Mouse (Mus musculus) liver, embryonic 14.5 days (tissue): Measurements from ENCODE around the gene Sox6. TPM values are rescaled to one million over a fixed set of nuclear protein-coding genes. Genes with fewer than 3 reads are reported as not detected.

ENCODE experiments used
- ATAC-seq: fragments of 200-750 bp; cut with Nextera tagmentation; 2 replicates; pipeline ENCODE4 v1.8.0; 2017; ENCODE audit warnings: moderate number of reproducible peaks, mild to moderate bottlenecking, moderate library complexity; ENCODE audit not compliant: insufficient read depth
- DNase-seq, 3 experiments: peaks; one replicate each; pipeline ENCODE4 v3.0.0-alpha.2; 2012 to 2013; ENCODE audit warnings: low read depth in 3 of 3, low spot score in 3 of 3
- H3K27ac ChIP-seq: fragments of 300-500 bp; sonication (generic); 2 replicates; pipeline ENCODE4 v1.5.1; 2014; ENCODE audit warnings: moderate library complexity, mild to moderate bottlenecking, control low read depth, inconsistent platforms
- H3K27me3 ChIP-seq: fragments of 300-500 bp; sonication (generic); 2 replicates; pipeline ENCODE4 v1.6.1; 2014; ENCODE audit warnings: mild to moderate bottlenecking, low read length, moderate library complexity; ENCODE audit not compliant: control insufficient read depth, insufficient read depth
- H3K36me3 ChIP-seq: fragments of 300-500 bp; sonication (generic); replicated peaks from 2 replicates; pipeline ENCODE4 v1.6.1; 2014; ENCODE audit warnings: low read depth; ENCODE audit not compliant: control insufficient read depth, insufficient read depth
- H3K4me1 ChIP-seq, 2 experiments: fragments of 200-500 bp in 1 of 2; fragments of 300-500 bp in 1 of 2; sonication (generic) in 1 of 2; replicated peaks; 2 replicates each; pipeline ENCODE4 v1.6.1; 2012 to 2014; ENCODE audit warnings: antibody characterized with exemption in 1 of 2, inconsistent platforms in 1 of 2, low read length in 1 of 2; ENCODE audit not compliant: control insufficient read depth in 2 of 2, insufficient read depth in 2 of 2
- H3K4me2 ChIP-seq: fragments of 300-500 bp; sonication (generic); 2 replicates; pipeline ENCODE4 v1.6.1; 2014; ENCODE audit warnings: low read depth, mild to moderate bottlenecking, control low read depth, moderate library complexity
- H3K4me3 ChIP-seq, 2 experiments: fragments of 200-500 bp in 1 of 2; fragments of 300-500 bp in 1 of 2; sonication (generic) in 1 of 2; 2 replicates each; pipeline ENCODE4 v1.5.1; 2012 to 2014; ENCODE audit warnings: low read depth in 2 of 2, low read length in 2 of 2, mild to moderate bottlenecking in 2 of 2, control low read depth in 1 of 2, inconsistent platforms in 1 of 2, moderate library complexity in 1 of 2; ENCODE audit not compliant: insufficient read depth in 1 of 2
- H3K9ac ChIP-seq: fragments of 300-500 bp; sonication (generic); replicated peaks from 2 replicates; pipeline ENCODE4 v1.6.1; 2014; ENCODE audit warnings: mild to moderate bottlenecking, control low read depth, moderate library complexity
- H3K9me3 ChIP-seq: fragments of 300-500 bp; sonication (generic); 2 replicates; pipeline ENCODE4 v1.6.1; 2016; ENCODE audit warnings: low read length, mixed read lengths; ENCODE audit not compliant: control insufficient read depth
- CTCF ChIP-seq: IDR thresholded peaks from 2 replicates; pipeline ENCODE4 v1.5.1; 2016; ENCODE audit warnings: antibody characterized with exemption, low read depth, control low read depth
- EP300 ChIP-seq: IDR thresholded peaks from 2 replicates; pipeline ENCODE4 v1.6.1; 2016; ENCODE audit warnings: antibody characterized with exemption, low read depth
- WGBS: fragments of 180-500 bp; shearing (Covaris S2); extraction: QIAGEN DNeasy Blood & Tissue Kit; methylation state at CpG from one replicate; pipeline ENCODE4 v1.1.7; 2014; ENCODE audit not compliant: insufficient replicate concordance; 5-methylcytosine and 5-hydroxymethylcytosine counted together
- polyA plus RNA-seq, 2 experiments: library from polyadenylated mRNA; depleted of rRNA in 1 of 2; stranded (reverse) in 1 of 2; unstranded in 1 of 2; fragments of >200 nt; fragmentation: Nextera tagmentation in 1 of 2; extraction: Ambion mirVana in 1 of 2; gene quantifications; 2 replicates each; pipeline versions ENCODE4 v1.2.1 to v1.2.3; 2012 to 2014

Sox6 gene
- polyA plus RNA-seq, 2 experiments = 15.9 to 64.0 TPM

DNA sequence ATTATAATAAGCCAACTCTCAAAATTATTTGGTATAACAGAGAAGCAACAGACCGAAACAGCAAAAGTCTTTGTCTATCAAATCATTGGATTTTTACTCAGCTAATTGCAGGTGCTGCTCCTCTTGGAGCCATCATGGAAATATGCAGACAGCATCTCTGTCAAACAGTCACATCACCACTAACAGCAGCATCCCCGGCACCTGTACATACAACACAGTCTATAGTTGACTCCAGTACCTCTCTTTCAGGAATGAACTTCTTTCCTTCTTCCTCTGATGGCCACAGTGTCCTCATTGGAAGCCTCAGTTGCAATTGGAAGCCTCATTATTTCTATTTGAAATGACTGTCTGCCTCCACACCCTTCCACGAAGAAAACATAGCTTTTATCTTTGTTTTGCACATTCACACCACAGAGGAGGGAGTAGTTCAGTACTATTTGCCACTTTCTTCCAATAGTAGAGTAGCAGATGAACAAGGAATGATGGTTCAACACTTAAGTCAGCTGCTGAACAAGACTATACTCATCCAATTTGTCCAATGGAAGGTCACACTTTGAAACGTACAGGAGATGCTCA is 192.7 kb downstream of the Sox6 start:
- H3K9me3 ChIP-seq = no peaks in the 10 kb centered on the region
- peaks cover 6% of the 10 kb centered on the region for H3K36me3 ChIP-seq
- DNase-seq (peak; percentile 73 to 84 (median 82)), ATAC-seq (peak; percentile 78)
- H3K4me3 ChIP-seq = peak overlapping the region; percentile 66 to 100
- H3K4me1 ChIP-seq = peaks cover 23 to 33% of the 10 kb centered on the region in 2 experiments
- H3K27ac ChIP-seq = peak overlapping the region; percentile 98
- H3K9ac ChIP-seq = peak overlapping the region; percentile 86
- WGBS = 27% methylated on average over 4 of the region's 4 CpGs
- no peaks in the 10 kb centered on the region for H3K27me3 ChIP-seq
- TF ChIP-seq EP300 = peak; percentile 89
- TF ChIP-seq CTCF = no peak
- peak overlapping the region; percentile 62 for H3K4me2 ChIP-seq

DNA sequence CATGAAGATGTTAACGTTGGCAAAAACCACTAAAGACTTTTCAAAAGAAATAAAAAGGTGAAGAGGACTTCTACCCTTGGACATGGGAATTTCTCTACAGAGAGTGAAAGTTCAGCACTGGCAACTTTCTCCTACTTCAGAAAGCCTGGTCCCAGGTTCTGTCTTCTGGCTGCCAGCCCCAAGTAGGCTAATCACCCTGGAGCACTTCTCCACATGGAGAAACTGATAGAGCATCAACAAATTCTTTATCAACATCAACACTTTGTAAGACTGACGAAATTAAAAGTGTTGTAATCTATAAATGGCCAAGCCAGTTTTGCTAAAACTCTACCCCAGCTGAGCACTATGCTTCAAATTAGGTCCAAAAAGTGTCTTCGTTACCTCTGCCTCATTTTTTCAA is 193.7 kb downstream of the Sox6 start:
- DNase-seq = peak; percentile 73 to 81 (median 76)
- Histone ChIP-seq H3K4me1 (peaks cover 29 to 41% of the 10 kb centered on the region in 2 experiments), H3K9me3 (no peaks in the 10 kb centered on the region), H3K36me3 (peaks cover 6% of the 10 kb centered on the region), H3K9ac (peak overlapping the region; percentile 86), H3K27ac (peak overlapping the region; percentile 98), H3K27me3 (no peaks in the 10 kb centered on the region), H3K4me3 (peak overlapping the region; percentile 66 to 100), H3K4me2 (peak overlapping the region; percentile 62)
- WGBS = 24% methylated on average over 3 of the region's 3 CpGs
- peak; percentile 84 for ATAC-seq
- TF ChIP-seq CTCF (no peak), EP300 (peak; percentile 97)

DNA sequence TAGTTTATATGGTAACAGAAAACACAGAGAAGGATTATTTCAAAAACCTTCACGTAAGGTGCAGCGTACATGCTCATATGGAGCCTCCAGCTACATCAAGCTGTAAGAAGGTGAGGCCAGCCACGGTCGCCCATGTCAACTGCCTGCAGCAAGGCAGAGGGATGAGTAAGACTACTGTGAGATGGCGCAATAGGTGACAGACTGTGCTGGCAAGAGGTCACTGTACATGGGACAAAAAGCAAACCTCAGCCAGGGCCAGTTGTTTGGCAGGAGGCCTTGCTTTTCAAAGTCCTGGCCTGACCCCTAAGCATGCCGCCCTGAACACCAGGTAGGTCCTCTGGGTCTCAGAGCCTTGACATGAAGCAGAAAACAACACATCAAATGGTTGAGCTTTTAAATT is 194.2 kb downstream of the Sox6 start:
- peak overlapping the region; percentile 62 for H3K4me2 ChIP-seq
- H3K36me3 ChIP-seq = peaks cover 6% of the 10 kb centered on the region
- peak overlapping the region; percentile 98 for H3K27ac ChIP-seq
- no peaks in the 10 kb centered on the region for H3K9me3 ChIP-seq
- no peaks in the 10 kb centered on the region for H3K27me3 ChIP-seq
- peaks cover 29 to 44% of the 10 kb centered on the region in 2 experiments for H3K4me1 ChIP-seq
- TF ChIP-seq CTCF = no peak
- peak; percentile 27; the same call in 1 of the 2 replicates for TF ChIP-seq EP300
- peak overlapping the region; percentile 86 for H3K9ac ChIP-seq
- WGBS = 49% methylated on average over 6 of the region's 6 CpGs
- DNase-seq (peak; percentile 63 to 67 (median 64)), ATAC-seq (peak; percentile 75)
- peak overlapping the region; percentile 66 to 100 for H3K4me3 ChIP-seq

DNA sequence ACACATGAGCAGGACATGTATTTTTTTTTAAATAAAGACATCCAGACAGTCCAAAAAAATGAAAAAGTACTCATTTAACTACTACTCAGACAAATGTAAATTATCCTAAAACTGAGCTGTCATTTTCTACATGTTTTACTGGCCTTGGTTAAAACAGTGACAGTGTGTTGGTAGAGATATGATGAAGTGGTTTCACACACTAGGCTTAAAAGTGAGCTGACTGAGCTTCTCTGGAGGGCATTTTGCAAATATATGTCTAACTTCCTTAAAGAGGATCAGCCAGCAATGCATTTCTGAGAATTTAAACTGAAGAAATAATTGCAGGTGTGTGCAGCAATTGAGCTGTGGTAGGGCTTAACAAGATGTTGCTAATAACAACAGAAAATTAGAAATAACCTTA is 196.3 kb downstream of the Sox6 start:
- peak overlapping the region; percentile 29 to 54; a peak in 3 of 4 replicates for H3K4me3 ChIP-seq
- DNase-seq = no peak
- ATAC-seq = no peak
- no peaks in the 10 kb centered on the region for H3K9me3 ChIP-seq
- peaks cover 6% of the 10 kb centered on the region for H3K36me3 ChIP-seq
- H3K4me2 ChIP-seq = peak overlapping the region; percentile 79
- no peaks in the 10 kb centered on the region for H3K27me3 ChIP-seq
- H3K27ac ChIP-seq = peak overlapping the region; percentile 14
- H3K9ac ChIP-seq = peak overlapping the region; percentile 23; the same call in 1 of the 2 replicates
- TF ChIP-seq CTCF = no peak
- no peak for TF ChIP-seq EP300
- H3K4me1 ChIP-seq = peaks cover 33 to 47% of the 10 kb centered on the region in 2 experiments

DNA sequence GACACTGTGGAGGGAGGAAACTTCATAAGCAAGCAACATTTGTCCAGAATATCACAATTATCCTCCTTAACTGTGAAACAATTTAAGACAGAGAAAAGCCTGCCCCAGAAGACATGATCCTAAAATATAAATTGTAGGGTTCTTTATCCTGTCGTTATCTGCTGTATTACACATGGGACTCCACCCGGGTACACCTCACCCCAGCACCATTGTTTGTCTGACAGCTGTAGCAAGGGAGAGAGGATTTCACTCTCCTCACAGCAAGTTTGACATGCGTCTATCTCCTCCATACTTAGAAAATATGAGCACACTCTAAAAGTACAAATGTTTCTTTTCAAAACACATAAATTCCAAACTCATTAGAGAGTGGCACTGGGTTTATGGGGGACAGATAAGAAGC is 198.0 kb downstream of the Sox6 start:
- 10% methylated on average over 3 of the region's 3 CpGs for WGBS
- H3K27me3 ChIP-seq = no peaks in the 10 kb centered on the region
- TF ChIP-seq CTCF (no peak), EP300 (peak; percentile 62)
- H3K4me1 ChIP-seq = peaks cover 36 to 39% of the 10 kb centered on the region in 2 experiments
- H3K4me2 ChIP-seq = peak overlapping the region; percentile 73
- H3K4me3 ChIP-seq = peak overlapping the region; percentile 28 to 46; a peak in 3 of 4 replicates
- H3K36me3 ChIP-seq = peaks cover 6% of the 10 kb centered on the region
- no peaks in the 10 kb centered on the region for H3K9me3 ChIP-seq
- DNase-seq = peak; percentile 51 to 59 (median 52)
- ATAC-seq = peak; percentile 47
- peak overlapping the region; percentile 59 for H3K27ac ChIP-seq
- peak overlapping the region; percentile 52 for H3K9ac ChIP-seq
